11 mouse cellular contexts compared by ENCODE assay signal in genomic region chr10:8028840-8029239, GRCm38 (mm10).
DNase-seq lines count a peak whose midpoint lies in the region; ATAC-seq and TF ChIP-seq lines count a peak whose summit lies in the region.
"Had no signal": no experiment of that assay in that cellular context is flagged by ENCODE, and none has a peak within 500 bp of the region (broad histone marks: within the 10 kb centered on the region; RNA-seq: fewer than 3 reads in every experiment).

No protein-coding gene starts in this region.

- H3K9ac ChIP-seq in liver, adult 2 months (ENCODE audit: low read depth, low read length) = no peak overlapping the region

- TF ChIP-seq CTCF in liver, adult 2 months (IDR thresholded peaks at IDR 0.05; ENCODE audit: low read depth, low read length) = no peak
- TF ChIP-seq CTCF in layer of hippocampus, adult 2 months (conservative IDR thresholded peaks at IDR 0.05) = no peak

- H3K79me2 ChIP-seq in liver, adult 2 months (ENCODE audit: control insufficient read depth, insufficient read depth, low read length) = no peaks in the 10 kb centered on the region

- no peak overlapping the region for H3K27ac ChIP-seq in liver, adult 2 months (replicated peaks; ENCODE audit: insufficient read depth, low read depth, low read length)
- H3K27ac ChIP-seq in layer of hippocampus, adult 2 months = no peak overlapping the region

- no peak overlapping the region for H3K4me3 ChIP-seq in liver, adult 2 months (ENCODE audit: insufficient read depth, low read depth, low read length)
- H3K4me3 ChIP-seq in layer of hippocampus, adult 2 months = no peak overlapping the region

- peak; percentile 46; the same call in 1 of the 2 replicates for ATAC-seq in megakaryocyte progenitor cell, adult 5-6 weeks (replicated peaks; ENCODE audit: poor library complexity)

- DNase-seq in liver, adult 2 months (ENCODE audit: extremely low read depth, low read depth, low spot score) = peak; percentile 21
- DNase-seq in liver = no peak
- DNase-seq in adrenal gland, postnatal 25 days = peak; percentile 12
- DNase-seq in kidney, adult 18-20 months = peak; percentile 15
- DNase-seq in right cerebral cortex, postnatal 36 days (ENCODE audit: low spot score in 2 of 2) = no peak
- no peak for DNase-seq in embryo, embryonic 9.5 days (ENCODE audit: extremely low spot score)
- no peak for DNase-seq in layer of hippocampus, adult 2 months (ENCODE audit: low spot score in 2 of 2)
- DNase-seq: cerebellum, adult 2 months; left cerebral cortex, postnatal 4 days; right cerebral cortex, adult 18-20 months had no signal

- no peaks in the 10 kb centered on the region for H3K27me3 ChIP-seq in liver, adult 2 months (ENCODE audit: control insufficient read depth, insufficient read depth, low read length)

- H3K36me3 ChIP-seq in liver, adult 2 months (ENCODE audit: control insufficient read depth, insufficient read depth, low read length) = no peaks in the 10 kb centered on the region

- WGBS in liver, adult 2 months = 45% methylated on average over 2 of the region's 2 CpGs

- H3K4me1 ChIP-seq in liver, adult 2 months (ENCODE audit: control insufficient read depth, insufficient read depth, low read length) = peaks cover 2% of the 10 kb centered on the region; the same call in 1 of the 2 replicates

- TF ChIP-seq POLR2A in liver, adult 2 months (IDR thresholded peaks at IDR 0.05; ENCODE audit: extremely low read depth, insufficient read depth, low read length) = no peak

Comparison
In these comparisons a context has a peak if more than half of its experiments do, and no peak if none do; other contexts are left out.
1. DNase-seq: peak in liver, adult 2 months (single experiment), adrenal gland, postnatal 25 days (single experiment) and kidney, adult 18-20 months (single experiment); none in liver (single experiment), right cerebral cortex, postnatal 36 days (0 of 2), embryo, embryonic 9.5 days (single experiment) and layer of hippocampus, adult 2 months (0 of 2).